Mouse (Mus musculus) liver, postnatal 0 days (tissue): Measurements from ENCODE around the gene Amn.

ENCODE experiments used
- CTCF ChIP-seq: sonication (generic); IDR thresholded peaks from 2 replicates; pipeline ENCODE4 v1.5.1; 2016; ENCODE audit warnings: antibody characterized with exemption, low read depth
- EP300 ChIP-seq: IDR thresholded peaks from 2 replicates; pipeline ENCODE4 v1.6.1; 2016; ENCODE audit warnings: antibody characterized with exemption, low read depth, mild to moderate bottlenecking

GRCm38 (mm10) chr12:111237611-111238188, 33.2 kb upstream of the Amn start:
- TF ChIP-seq CTCF: no peak
- TF ChIP-seq EP300: no peak
